Mouse (Mus musculus): ENCODE results near the gene Tspan15. TPM values are rescaled to one million over a fixed set of nuclear protein-coding genes. Genes with fewer than 3 reads are reported as not detected.

Tspan15 gene
- total RNA-seq, 2 experiments from 2014 or later: 1.6 to 11.1 TPM

DNA sequence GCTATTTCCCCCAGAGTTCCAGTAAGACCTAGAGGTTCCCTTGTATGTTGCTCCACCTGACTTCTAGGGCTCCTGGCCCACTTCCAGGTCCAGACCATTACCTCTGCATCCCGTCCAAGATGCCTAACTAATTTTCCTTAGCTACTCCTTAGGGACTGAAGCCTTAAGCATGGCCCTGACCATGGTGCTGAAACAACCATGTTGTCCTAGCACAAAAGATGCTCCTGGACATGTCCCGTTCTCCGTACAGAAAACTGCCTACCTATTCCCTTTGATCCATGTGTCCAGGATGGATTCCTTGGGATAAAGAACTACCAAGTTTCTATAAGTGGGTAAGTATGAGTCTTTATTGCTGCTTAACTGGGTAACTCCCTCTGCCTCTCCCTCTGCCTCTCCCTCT, 93.0 kb downstream of the Tspan15 start:
- ATAC-seq (replicated peaks; ENCODE audit: low FRiP score, poor library complexity, severe bottlenecking): no peak

DNA sequence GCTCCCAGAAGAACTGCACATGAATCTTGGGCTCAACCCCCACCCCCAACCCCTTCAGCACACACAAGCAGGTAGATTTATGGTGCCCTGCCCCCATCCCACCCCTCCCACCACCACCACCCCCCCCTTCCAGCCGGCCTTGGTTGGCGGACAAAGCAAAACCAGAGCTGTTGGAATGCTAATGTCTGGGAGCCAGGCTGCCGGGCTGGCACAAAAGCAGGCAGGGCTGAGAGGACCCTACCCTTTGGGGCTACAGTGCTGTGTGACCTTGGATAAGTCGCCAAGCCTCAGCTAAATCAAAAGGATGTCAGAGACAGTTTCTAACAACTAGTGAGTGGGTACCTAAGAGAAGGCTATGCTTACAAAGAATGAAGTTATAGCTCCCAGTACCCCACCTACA, 93.9 kb downstream of the Tspan15 start:
- ATAC-seq (replicated peaks; ENCODE audit: low FRiP score, poor library complexity, severe bottlenecking): no peak

DNA sequence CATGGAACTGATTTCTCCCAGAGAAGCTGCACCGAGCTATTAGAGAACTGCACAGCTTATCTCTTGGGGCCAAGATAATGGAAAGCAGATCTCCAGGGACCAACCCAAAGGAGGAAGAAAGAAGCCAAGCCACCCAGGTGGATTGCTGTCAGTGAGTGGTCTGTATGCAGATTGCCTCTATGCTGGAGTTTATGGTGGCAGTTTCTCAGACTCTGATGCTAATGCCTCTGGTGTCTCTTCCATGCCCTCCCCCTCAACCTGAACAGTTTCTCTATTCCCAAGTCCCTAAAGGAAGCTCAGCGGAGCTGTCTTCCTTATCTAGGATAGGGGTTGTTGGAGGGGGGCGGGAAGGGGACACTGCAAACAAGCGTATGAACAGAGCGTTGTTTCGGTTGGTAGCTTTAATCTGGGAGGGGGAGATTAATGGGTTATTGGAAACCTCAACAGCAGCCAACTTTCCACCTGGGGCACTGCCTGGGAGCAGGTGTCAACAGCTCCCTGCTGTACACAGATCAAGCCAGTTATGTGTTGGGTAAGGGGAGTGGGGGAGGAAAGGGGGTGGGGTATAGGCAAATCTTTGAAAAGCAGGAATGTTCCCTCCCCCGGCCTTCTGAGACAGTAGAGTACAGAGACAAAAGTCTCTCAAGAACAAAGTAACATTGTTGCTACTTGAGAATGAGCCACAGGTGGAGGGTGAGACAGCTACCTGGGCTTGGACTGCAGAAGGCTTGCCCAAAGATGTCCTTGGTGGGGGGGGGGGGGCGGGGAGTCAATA, 95.2 kb downstream of the Tspan15 start:
- ATAC-seq (replicated peaks; ENCODE audit: low FRiP score, poor library complexity, severe bottlenecking): no peak

Other genes starting within 250 kb of the Tspan15 start
- not detected in 2 replicates for gene Neurog3, start 98.2 kb downstream of the Tspan15 start, total RNA-seq (2015; ENCODE audit: low replicate concordance)
- not detected in 2 replicates for gene Neurog3, start 98.2 kb downstream of the Tspan15 start, total RNA-seq (2017; ENCODE audit: low replicate concordance)
- gene Fam241b, start 87.3 kb downstream of the Tspan15 start, total RNA-seq (2015; ENCODE audit: low replicate concordance): not detected in 2 replicates
- gene Fam241b, start 87.3 kb downstream of the Tspan15 start, total RNA-seq (2017; ENCODE audit: low replicate concordance): not detected in 2 replicates
- not detected in 2 replicates for gene Tacr2, start 21.2 kb upstream of the Tspan15 start, total RNA-seq (2015; ENCODE audit: low replicate concordance)
- not detected in 2 replicates for gene Tacr2, start 21.2 kb upstream of the Tspan15 start, total RNA-seq (2017; ENCODE audit: low replicate concordance)
- 35.5 and 52.0 TPM in 2 replicates for gene Hk1, start 148.7 kb upstream of the Tspan15 start, total RNA-seq (2015; ENCODE audit: low replicate concordance)
- gene Hk1, start 148.7 kb upstream of the Tspan15 start, total RNA-seq (2017; ENCODE audit: low replicate concordance): 105 and 158 TPM in 2 replicates
- 0.58 TPM in 1 of 2 replicates, not detected in the other for gene Hkdc1, start 191.2 kb upstream of the Tspan15 start, total RNA-seq (2015; ENCODE audit: low replicate concordance)
- 0.70 TPM in 1 of 2 replicates, not detected in the other for gene Hkdc1, start 191.2 kb upstream of the Tspan15 start, total RNA-seq (2017; ENCODE audit: low replicate concordance)
- not detected in 2 replicates for gene 4930507D05Rik, start 218.2 kb upstream of the Tspan15 start, total RNA-seq (2015; ENCODE audit: low replicate concordance)
- gene 4930507D05Rik, start 218.2 kb upstream of the Tspan15 start, total RNA-seq (2017; ENCODE audit: low replicate concordance): not detected in 2 replicates
- 9.4 and 9.8 TPM in 2 replicates for gene Supv3l1, start 218.5 kb upstream of the Tspan15 start, total RNA-seq (2015; ENCODE audit: low replicate concordance)
- gene Supv3l1, start 218.5 kb upstream of the Tspan15 start, total RNA-seq (2017; ENCODE audit: low replicate concordance): 7.8 and 15.6 TPM in 2 replicates

Measured in erythroblast, adult 5-6 weeks (primary cell).